Mouse (Mus musculus) G1E (cell line): Measurements from ENCODE around the gene Dlk1. TPM values are rescaled to one million over a fixed set of nuclear protein-coding genes. Genes with fewer than 3 reads are reported as not detected.

ENCODE experiments used
- ATAC-seq: 2 replicates; pipeline ENCODE4 v1.8.0; 2016; ENCODE audit warnings: mild to moderate bottlenecking; ENCODE audit not compliant: insufficient number of reproducible peaks, poor library complexity, low FRiP score, severe bottlenecking; ENCODE audit errors: extremely low read depth
- DNase-seq: peaks from one replicate; pipeline ENCODE4 v3.0.0; 2012; ENCODE audit warnings: low spot score
- H3K27me3 ChIP-seq: 2 replicates; pipeline ENCODE4 v1.6.1; 2012; ENCODE audit warnings: mild to moderate bottlenecking, low read length, inconsistent platforms; ENCODE audit not compliant: insufficient read depth
- H3K36me3 ChIP-seq: replicated peaks from 2 replicates; pipeline ENCODE3; 2012; ENCODE audit warnings: mild to moderate bottlenecking, inconsistent platforms
- H3K4me1 ChIP-seq: 2 replicates; pipeline ENCODE4 v1.6.1; 2012; ENCODE audit warnings: low read depth, low read length, inconsistent platforms, mixed read lengths; ENCODE audit not compliant: insufficient read depth
- H3K4me3 ChIP-seq: 2 replicates; pipeline ENCODE4 v1.5.1; 2012; ENCODE audit warnings: low read depth, mild to moderate bottlenecking, inconsistent platforms, low read length, moderate library complexity, mixed read lengths
- H3K9me3 ChIP-seq: replicated peaks from 2 replicates; pipeline ENCODE4 v1.6.1; 2012; ENCODE audit warnings: inconsistent platforms
- CTCF ChIP-seq: IDR thresholded peaks from 2 replicates; pipeline ENCODE4 v1.5.1; 2012; ENCODE audit warnings: low read depth, low read length, inconsistent platforms, mixed read lengths
- GATA1 ChIP-seq: IDR thresholded peaks from 2 replicates; pipeline ENCODE4 v1.6.1; 2012; ENCODE audit warnings: borderline replicate concordance, low read length, inconsistent platforms, mixed read lengths
- GATA2 ChIP-seq: IDR thresholded peaks from 2 replicates; pipeline ENCODE4 v1.6.1; 2012; ENCODE audit warnings: low read depth, low read length, inconsistent platforms, borderline replicate concordance
- POLR2AphosphoS5 ChIP-seq: IDR thresholded peaks from 2 replicates; pipeline ENCODE4 v1.6.1; 2012; ENCODE audit warnings: low read depth, low read length, inconsistent platforms; ENCODE audit not compliant: insufficient replicate concordance
- TAL1 ChIP-seq: conservative IDR thresholded peaks from 2 replicates; pipeline ENCODE4 v1.6.1; 2012; ENCODE audit warnings: low read depth, low read length, inconsistent platforms, mixed read lengths
- polyA plus RNA-seq: library from polyadenylated mRNA; stranded (reverse); fragments of >175 nt; gene quantifications from 2 replicates; pipeline ENCODE4 v1.2.3, GENCODE M21; 2012
- total RNA-seq, 2 experiments: library from RNA; stranded (forward) in 1 of 2; stranded (reverse) in 1 of 2; fragments of 200-1000 nt in 1 of 2; fragments of >200 nt in 1 of 2; fragmentation: Nextera tagmentation in 1 of 2; gene quantifications; 2 replicates each; pipeline ENCODE4 v1.2.3; 2014 to 2017

Dlk1 gene
- total RNA-seq (2014; fragmentation: Nextera tagmentation) (not detected in 2 replicates), total RNA-seq (2017) (0.76 TPM in 1 of 2 replicates, not detected in the other), polyA plus RNA-seq (not detected in 2 replicates)

DNA sequence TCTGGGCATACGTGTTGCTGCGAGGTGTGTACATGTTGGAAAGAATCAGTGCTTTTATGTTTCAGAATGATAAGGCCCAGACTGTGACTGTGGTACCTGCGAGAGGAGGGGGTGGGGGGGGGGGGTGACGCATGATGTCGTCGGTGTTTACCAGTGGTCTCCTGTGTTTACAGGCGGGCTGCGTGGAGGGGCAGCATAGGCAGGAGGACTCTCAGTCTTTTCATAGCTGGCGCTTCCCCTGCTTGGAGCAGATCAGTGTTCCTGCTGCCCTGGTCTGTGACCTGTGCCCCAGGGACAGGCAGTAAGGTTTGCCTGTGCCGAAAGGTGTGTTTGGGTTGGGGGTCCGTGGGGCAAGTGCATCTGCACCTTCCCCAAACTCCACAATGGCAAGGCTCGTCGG is at the start of gene Dlk1:
Dlk1 (plus strand) TSS at position 232 of the 400 bp plus-strand sequence.
- ATAC-seq, result no peak
- H3K36me3 ChIP-seq, result no peaks in the 10 kb centered on the region
- TF ChIP-seq TAL1 (no peak), POLR2AphosphoS5 (no peak), CTCF (no peak), GATA1 (no peak), GATA2 (no peak)
- no peak for DNase-seq
- H3K9me3 ChIP-seq, result peaks cover 91% of the 10 kb centered on the region
- H3K4me3 ChIP-seq, result peak within 1 kb of the TSS; percentile 29; the same call in 1 of the 2 replicates
- H3K4me1 ChIP-seq, result no peaks in the 10 kb centered on the region
- no peaks in the 10 kb centered on the region; the same call in 1 of the 2 replicates for H3K27me3 ChIP-seq

DNA sequence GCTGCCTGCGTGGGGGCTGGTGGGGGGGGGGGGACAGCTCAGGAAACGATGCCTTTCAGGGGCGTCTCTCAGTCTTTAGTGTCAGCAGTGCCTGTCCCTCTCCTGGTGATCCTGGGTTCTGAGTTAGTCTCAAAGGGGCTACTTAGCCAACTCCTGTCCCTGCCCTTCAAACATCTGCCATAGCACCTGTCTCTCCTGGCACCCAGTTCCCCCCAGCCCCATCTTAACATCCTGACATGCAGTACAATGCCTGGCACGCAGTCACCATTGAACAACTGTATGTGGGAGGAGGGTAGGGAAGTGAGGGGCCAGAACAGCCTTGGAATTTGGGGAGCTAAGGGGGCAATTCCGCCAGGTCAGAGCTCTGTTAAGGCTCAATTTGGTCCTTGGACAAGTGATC is 49.7 kb upstream of the Dlk1 start:
- no peak for DNase-seq
- ATAC-seq, result no peak

DNA sequence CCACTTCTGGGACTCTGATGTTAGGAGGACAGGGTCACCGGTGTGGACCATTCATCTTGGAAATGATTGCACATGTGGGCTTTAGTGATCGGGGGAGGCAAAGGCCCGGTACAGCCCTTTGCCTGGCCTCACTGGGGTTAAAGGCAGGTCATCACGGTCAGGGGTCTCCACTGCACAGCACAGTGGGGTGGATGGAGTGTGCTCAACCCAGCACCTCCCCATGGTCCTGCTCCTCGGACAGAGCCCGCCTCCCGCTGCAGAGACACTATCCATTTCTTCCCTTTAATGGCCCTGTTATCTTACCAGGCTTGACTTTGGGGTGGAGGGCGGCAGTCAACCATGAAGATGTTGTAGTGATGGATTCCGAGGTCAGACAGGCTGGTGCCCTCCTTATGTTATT is 48.9 kb upstream of the Dlk1 start:
- Histone ChIP-seq H3K9me3 (peaks cover 92% of the 10 kb centered on the region), H3K4me3 (no peak overlapping the region), H3K27me3 (no peaks in the 10 kb centered on the region), H3K4me1 (no peaks in the 10 kb centered on the region), H3K36me3 (no peaks in the 10 kb centered on the region)
- DNase-seq (no peak), ATAC-seq (no peak)
- no peak for TF ChIP-seq TAL1
- no peak for TF ChIP-seq POLR2AphosphoS5
- TF ChIP-seq CTCF, result no peak
- no peak for TF ChIP-seq GATA2
- no peak for TF ChIP-seq GATA1

More for the DNA sequence above, 49.7 kb upstream of the Dlk1 start:
- H3K9me3 ChIP-seq, result peaks cover 92% of the 10 kb centered on the region
- H3K27me3 ChIP-seq, result no peaks in the 10 kb centered on the region
- H3K36me3 ChIP-seq, result no peaks in the 10 kb centered on the region
- no peak for TF ChIP-seq GATA2
- no peak for TF ChIP-seq GATA1
- no peak for TF ChIP-seq TAL1
- TF ChIP-seq CTCF, result no peak
- TF ChIP-seq POLR2AphosphoS5, result no peak
- H3K4me3 ChIP-seq, result no peak overlapping the region
- no peaks in the 10 kb centered on the region for H3K4me1 ChIP-seq

DNA sequence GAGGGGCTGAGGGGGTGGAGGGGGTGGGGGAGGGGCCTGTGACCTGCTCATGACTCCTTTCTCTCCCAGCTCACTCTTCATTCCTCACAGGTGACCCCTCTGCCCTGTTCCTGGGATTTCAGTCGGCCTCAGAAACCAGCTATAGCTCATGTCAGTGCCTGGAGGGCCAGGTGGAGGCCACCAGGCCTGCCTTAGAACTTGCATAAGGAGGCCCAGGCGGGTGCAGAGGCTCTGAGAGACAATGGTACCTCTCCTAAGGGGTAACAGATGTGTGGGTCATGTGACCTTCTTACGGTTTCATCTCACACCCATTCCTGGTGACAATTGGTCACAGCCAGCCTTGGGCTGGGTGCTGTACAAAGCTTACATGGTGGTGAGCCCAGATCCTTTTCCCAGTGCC is 46.6 kb upstream of the Dlk1 start:
- no peak for DNase-seq
- no peak for ATAC-seq
- Histone ChIP-seq H3K9me3 (peaks cover 92% of the 10 kb centered on the region), H3K36me3 (no peaks in the 10 kb centered on the region), H3K4me1 (no peaks in the 10 kb centered on the region), H3K4me3 (no peak overlapping the region), H3K27me3 (no peaks in the 10 kb centered on the region)
- TF ChIP-seq TAL1 (no peak), POLR2AphosphoS5 (no peak), GATA1 (no peak), CTCF (no peak), GATA2 (no peak)

DNA sequence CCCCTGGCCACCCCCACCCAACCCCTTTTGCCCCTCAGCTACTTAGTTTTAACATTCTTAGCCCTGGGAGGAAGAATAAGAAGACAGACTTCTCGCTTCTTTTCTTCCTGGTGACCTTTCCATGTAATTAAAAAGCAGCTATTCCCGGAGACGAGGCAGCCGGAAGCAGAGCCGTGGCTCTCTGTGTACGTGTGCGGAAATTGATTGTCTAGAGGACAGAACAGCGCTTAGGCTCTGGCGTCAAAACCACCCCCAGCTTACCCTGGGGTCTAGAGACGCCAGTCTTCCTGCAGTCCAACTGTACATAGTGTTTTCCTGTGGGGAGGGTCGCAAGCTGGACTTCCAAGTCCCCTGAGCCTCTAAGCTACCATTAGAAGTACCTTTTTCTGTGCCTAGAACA is 41.9 kb upstream of the Dlk1 start:
- H3K4me1 ChIP-seq, result no peaks in the 10 kb centered on the region
- no peak for ATAC-seq
- DNase-seq, result no peak

DNA sequence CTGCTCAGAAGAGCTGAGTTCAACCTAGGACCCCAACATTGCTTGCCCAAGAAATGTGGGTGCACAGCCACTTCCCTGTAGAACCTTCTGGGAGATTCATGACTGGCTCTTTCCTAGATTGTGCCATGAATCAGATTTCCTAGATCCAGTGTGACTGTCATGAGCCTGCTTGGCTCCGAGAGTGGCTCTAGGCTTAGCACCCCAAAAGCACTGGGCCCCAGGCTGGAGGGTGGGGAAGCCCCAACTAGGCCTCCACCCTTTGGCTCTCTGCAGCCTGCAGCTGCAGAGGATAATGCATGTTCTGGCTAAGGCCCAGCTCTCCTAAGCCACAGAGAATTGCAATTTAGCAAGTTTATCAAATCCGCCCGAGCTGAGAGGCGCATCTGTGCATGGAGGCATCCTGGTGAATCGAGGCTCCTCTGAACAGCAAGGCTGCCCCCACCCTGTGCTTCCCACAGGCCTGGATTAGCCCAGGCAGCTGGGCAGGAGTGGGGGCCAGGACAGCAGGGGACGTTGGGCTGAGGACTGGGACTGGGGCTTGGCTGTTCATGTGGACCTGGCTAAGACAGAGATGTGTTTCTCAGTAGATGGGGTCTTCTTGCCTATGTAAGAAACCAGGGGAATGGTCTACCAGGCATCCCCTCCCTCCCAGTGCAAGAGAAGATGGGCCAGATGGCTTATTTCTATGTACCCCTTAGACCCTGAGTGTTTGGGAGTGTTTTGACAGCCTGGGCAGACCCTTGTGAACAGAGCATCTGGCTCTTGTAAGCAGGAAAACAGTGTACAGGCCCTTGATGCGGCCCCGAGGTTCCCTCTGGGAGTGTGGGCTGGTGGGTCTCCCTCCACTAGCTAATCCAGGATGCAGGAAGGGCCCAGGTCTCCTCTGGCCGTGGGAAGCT is 41.2 kb upstream of the Dlk1 start:
- ATAC-seq (no peak), DNase-seq (no peak)
- H3K27me3 ChIP-seq, result no peaks in the 10 kb centered on the region
- no peaks in the 10 kb centered on the region for H3K4me1 ChIP-seq
- H3K36me3 ChIP-seq, result no peaks in the 10 kb centered on the region
- peaks cover 94% of the 10 kb centered on the region for H3K9me3 ChIP-seq
- TF ChIP-seq GATA2 (no peak), CTCF (no peak), TAL1 (no peak), POLR2AphosphoS5 (no peak), GATA1 (no peak)
- no peak overlapping the region; the same call in 1 of the 2 replicates for H3K4me3 ChIP-seq

More for the DNA sequence above, 41.9 kb upstream of the Dlk1 start:
- TF ChIP-seq CTCF (no peak), GATA2 (no peak), GATA1 (no peak), POLR2AphosphoS5 (no peak), TAL1 (no peak)
- no peak overlapping the region for H3K4me3 ChIP-seq
- H3K9me3 ChIP-seq, result peaks cover 92% of the 10 kb centered on the region
- no peaks in the 10 kb centered on the region for H3K27me3 ChIP-seq
- H3K36me3 ChIP-seq, result no peaks in the 10 kb centered on the region
